Mouse (Mus musculus) ES-Bruce4 (cell line): ENCODE measurements at regions not wholly inside any gene's neighbourhood (a gene's known extent, or its start where the extent isn't known, plus 50 kb on each side); places are given as distances from the start of the nearest gene placed in this dataset.

ENCODE experiments used
- CTCF ChIP-seq: IDR thresholded peaks from one replicate; pipeline ENCODE4 v1.8.1; 2011; ENCODE audit warnings: low read depth, low read length
- POLR2A ChIP-seq: IDR thresholded peaks from one replicate; pipeline ENCODE4 v1.8.1; 2011; ENCODE audit warnings: low read length; ENCODE audit not compliant: insufficient read depth

- TF ChIP-seq CTCF (no peak), POLR2A (no peak)
These were observed 370.6 kb upstream of the Mmadhc start for GRCm38 (mm10) chr2:50667180-50667579.
